Mouse (Mus musculus): ENCODE data around the gene Mnd1.

Gene Mnd1

DNA sequence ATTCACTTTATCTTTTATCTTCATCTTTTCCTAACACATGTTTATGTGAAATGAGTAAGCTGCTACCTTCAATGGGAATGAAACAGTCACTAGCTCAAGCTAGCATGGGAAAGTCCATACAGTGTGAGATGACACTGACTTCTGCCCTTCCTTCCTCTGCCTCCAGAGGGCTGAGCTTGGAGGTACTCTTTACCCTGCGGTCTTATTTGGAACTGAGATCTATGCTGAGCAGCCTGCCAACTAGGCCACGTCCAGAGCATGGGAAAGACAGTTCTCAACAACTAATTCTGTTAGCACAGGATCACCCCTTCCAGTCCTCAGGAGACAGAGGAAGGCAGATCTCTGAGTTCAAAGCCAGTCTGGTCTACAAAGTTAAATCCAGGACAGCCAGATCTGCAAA, 64.6 kb downstream of the Mnd1 start:
- peak; percentile 35 for DNase-seq (ENCODE audit: low spot score)

DNA sequence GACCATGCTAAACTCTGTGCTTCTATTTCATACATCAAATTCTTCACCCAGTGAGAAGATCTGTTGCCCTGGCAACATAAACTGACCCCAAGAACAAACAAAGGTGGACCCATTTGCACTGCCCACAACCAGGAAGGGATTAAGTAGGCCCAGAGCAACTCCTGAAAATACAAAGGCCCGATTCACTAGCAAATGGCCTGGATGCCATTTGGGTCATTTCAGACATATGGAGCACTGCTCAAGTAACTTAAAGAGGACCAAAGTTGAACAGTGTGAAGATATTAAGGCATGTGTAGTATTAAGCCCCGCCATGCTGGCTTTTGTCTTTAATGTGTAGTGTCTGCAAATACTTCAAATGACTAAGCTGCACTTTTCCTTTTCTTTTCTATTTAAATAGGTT, 68.7 kb downstream of the Mnd1 start:
- no peak for DNase-seq (ENCODE audit: low spot score)

DNA sequence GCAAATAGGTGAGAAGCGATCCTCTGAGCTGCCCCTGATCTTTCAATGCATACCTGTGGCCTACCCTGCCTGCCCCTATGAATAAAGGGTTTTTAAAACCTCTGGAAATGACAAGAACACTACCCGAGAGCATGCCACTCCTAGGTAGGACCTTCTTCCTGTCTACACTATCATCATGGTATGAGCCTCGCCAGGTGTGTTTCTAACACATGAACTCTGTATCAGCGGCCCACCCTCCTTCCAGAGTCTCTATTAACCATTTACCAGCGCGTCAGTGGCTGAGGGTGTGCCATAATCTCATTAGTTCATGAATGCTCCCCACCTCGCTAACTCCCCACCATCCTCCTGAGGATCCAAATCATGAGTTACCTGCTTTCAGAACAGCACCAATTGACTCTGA, 69.2 kb downstream of the Mnd1 start:
- no peak for DNase-seq (ENCODE audit: low spot score)

DNA sequence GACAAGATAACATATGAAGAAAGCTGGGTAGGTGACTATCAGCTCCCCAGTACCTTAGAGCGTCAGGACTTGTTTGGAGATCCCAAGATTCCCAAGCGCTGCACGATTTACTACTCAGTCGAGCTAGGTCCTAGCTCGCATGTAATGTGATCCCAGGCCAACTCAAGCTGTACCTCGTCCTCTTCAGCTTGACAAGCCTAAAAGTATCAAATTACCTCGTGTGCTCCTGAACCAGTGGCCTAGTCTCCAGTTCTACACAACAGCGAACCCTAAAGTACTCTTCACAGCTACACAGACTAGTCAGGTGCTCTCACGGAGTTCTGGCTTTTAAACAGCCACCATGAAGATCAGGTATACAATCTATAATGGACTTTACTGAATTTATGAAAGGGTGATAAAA, 70.2 kb downstream of the Mnd1 start:
- DNase-seq (ENCODE audit: low spot score): no peak

DNA sequence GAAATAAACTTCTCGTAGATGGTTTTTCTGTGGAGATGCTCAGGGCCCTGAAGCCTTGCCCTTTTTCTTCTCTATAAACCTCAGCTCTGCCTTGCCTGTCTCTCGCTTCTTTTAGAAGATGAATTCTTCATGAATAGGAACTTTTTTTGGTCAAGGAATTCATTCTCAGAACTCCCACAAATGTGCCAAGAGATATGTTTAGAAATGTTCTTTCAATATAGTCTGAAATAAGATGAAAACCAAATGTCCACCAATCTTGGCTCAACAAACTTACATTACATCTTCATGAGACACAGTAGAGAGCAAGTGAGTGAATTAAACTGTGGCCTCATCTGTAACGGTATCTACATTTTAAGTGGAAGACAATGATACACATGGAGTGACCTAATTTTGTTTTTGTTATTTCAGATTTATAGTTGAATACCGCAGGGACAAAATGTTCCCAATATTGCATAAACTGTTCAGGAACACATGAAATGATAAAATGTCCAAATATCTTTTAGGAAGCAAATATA, 74.3 kb downstream of the Mnd1 start:
- DNase-seq (ENCODE audit: low spot score): no peak

DNA sequence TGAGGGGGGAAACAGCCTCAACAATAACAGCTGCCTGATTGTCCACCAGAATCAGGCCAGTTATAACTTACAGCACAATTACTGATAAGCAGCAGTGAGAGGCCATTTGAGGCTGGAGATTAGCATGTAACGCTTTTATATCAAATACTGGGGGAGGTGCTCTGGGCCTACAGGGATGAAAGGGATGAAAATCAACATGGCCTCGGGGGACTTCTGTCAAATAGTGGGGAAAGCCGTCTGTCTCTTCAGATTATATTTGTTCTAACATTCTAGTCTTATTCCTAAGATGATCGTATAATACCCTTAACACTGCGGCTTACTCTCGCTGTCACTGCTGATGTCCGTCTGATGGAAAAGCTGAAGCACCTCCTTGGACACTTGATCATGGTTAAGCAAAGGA, 75.5 kb downstream of the Mnd1 start:
- no peak for DNase-seq (ENCODE audit: low spot score)

DNA sequence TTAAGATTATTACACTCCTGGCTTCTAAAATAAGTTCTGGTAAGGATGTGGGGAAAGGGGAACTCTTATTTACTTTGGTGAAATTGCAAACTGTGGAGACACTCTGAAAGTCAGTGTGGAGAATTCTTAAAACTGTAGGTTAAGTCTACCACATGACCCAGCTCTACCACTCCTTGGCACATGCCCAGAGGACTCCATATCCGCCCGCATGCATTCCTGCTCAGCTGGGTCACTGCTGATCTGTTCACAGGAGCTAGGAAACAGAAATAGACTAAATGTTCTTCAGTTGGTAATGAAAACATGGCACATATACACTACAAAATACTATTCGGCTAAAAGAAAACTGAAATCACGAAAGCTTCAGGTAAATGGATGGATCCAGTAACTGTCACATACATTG, 78.1 kb downstream of the Mnd1 start:
- DNase-seq (ENCODE audit: low spot score): no peak

DNA sequence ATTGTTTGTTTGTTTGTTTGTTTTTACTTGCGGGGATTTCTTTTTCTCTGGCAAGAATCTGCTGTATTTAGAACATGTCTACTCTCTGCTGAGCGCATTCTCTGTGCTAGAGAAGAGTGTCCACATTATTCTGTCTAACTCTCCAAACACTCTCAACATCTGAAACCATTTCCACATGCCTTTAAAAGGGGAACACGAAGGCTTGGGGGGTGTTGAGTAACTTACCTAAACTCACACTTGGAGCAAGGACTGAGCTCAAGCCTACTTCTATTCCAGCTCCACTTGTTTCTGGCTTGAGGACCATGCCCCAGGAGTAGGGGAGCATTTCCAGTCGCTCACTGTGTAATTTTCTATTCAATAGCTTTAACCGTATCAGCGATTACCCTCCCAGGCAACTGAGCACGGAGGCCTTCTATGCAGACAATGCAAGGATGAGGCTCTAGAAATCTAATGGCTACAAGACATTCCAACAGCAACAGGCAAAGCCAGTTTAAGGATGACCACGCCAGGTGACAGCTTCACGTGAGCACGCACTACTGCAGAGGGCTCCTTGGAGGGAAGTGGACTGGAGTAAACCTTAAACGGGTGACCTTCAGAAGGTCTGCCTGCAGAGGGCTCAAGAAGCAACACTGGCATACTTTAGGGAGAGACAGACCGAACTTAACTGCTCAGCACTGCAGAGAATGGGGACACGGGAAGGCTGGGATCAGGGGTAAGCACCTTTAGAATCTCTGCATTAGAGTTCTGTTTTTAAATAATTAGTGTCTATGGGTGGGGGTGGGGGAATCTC, 78.8 kb downstream of the Mnd1 start:
- DNase-seq (ENCODE audit: low spot score): no peak

DNA sequence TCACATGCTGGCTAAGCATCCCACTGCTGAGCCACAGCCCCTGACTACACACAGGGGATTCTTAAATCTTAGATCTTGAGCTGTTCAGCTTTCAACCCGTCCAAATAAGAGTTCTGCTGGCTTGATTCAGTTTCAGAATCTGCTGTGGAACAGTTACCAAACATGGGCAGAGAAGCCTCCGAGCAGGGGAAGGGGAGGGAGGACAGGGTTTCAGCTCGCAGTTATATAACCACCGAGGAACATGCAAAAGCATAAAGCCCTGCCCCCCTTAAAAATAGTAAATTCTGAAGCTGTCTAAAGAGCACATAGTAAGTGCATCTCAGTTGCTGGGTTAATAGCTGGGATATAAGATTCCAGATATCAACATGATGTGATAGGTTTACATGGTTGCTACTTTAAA, 80.1 kb downstream of the Mnd1 start:
- peak; percentile 42 for DNase-seq (ENCODE audit: low spot score)

DNA sequence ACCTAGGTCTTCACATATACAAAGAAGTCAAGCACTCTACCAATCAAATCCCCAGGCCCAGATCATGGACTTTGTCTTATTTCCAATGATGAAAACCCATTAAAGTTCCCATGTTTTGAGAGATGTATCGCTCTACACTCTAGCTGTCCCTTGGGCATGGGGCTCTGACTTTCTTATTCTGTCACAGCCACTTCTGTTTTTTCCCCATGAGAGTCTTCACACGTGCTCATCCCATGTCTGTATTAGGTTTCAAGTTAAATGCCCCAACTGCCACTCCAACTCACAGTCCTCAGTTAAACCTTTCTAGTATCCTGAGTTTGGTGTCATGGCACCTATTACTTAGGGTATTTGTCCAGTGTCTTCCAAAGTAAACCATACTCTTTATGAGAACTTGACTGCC, 80.8 kb downstream of the Mnd1 start:
- DNase-seq (ENCODE audit: low spot score): no peak

DNA sequence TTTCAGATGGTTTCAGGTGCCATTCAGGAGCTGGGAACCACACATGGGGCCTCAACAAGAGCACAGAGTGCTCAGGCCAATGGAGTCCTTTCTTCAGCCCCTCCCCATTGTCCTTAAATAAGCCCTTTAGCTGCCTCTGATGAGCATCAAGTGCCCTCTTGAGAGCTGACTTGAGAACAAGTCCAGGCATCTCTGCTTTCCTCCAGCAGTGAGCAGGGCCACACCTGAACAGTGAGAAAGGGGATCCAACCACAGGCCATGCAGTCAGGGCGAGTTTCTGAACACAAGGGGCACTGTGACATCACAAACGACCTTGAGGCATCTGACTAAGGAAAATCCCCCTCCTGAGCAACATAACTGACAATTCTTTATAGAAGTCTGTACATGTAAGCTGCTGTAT, 83.9 kb downstream of the Mnd1 start:
- DNase-seq (ENCODE audit: low spot score): peak; percentile 7

DNA sequence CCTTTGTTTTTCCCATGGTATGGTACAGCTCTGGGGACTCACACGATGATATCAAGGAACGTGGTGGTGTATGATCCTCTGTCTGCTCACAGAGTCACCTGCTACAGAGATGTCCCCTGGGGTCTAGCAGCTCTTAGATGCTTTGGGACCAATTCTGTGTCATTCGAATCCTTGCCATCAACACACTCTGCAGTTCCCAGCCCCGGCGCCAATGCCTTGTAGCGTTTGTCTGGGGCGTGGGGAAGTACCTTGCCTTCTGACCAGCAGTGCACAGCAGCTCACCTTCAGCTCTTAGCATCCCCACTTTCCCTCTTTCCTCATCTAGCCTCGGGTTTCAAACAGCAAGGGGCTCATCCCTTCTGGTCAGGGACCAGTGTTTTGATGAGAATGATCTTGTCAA, 84.8 kb downstream of the Mnd1 start:
- no peak for DNase-seq (ENCODE audit: low spot score)

DNA sequence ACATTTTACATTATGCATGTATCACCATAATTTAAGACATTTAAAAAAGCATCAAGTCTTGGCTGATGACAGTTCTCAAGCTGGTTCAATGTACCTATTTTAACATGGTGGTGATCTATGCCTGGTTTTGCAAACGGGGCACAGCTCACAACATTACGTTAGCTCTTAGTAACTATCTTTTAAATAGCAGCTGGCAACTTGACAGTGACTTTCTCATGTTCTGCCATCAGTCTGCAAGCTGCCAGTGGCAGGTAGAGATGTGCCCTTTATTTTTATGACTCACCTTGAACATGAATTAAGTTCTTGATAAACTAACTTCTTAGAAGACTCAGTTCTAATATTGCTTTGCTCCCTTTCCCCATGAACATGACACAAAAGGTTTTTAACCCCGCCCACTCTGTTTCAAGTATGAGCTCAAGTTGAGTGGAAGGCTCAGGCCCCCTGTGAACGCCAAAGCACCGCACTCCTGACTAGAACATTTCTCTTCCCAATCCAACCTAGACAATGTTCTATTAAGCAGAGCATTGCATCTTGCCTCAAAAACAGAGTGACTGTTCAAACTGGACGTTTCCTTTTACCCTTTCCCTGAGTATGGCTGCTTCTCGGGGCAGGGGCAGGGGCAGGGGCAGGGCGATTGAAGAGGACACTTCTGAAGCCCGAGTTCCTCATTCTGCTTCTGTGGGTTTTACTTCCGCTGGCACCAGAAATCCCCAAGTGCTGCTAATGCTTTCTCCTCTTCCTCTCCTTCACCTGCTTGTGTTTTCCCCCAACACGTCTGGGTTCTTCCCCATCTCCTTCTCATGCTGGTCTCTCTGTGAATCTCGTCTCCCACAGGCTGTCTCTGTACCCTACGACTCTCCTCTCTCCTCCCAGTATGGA, 86.5 kb downstream of the Mnd1 start:
- peak; percentile 31 for DNase-seq (ENCODE audit: low spot score)

DNA sequence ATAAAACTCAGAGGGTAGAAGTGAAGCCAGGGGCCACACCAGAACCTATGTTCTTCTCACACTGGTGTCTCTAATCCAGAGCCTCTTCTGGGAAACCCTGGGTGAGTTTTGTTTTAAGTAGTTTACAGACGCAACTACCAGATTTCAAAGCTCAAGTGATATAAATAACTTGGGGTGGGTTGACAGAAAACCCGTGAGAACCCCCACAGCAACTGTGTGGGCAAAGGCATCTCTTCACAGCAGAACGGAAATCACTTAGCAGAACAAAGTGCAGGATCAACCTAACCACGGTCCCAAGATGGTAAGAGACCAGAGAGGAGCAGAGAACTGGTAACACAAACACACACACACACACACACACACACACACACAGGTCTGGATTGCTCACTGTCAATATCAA, 89.8 kb downstream of the Mnd1 start:
- peak; percentile 83 for DNase-seq (ENCODE audit: low spot score)

DNA sequence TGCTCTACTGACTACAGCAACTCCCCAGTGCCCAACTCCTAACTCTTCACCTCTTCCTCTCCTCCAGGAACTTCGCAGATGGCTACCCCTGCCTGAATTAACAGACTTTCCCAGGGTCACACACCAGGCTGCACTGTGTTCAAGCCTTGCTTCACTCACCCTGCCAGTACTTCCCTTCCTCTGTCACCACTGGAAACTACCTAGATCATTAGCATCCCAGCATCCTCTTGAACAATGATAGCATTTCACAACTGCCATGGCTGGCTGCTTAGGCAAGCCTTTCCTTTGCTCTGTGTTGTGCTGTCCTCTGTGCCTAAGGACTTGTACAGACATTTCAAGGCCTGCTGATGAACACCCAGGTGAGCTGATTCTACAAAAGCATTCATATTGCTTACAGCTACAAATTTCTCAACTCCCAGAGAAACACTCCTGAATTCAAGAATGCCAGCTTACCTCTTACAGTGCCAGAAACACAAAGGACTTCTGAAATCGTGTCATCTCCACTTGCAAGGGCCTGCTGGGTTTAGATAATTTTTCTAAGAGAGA, 92.1 kb downstream of the Mnd1 start:
- DNase-seq (ENCODE audit: low spot score): no peak

DNA sequence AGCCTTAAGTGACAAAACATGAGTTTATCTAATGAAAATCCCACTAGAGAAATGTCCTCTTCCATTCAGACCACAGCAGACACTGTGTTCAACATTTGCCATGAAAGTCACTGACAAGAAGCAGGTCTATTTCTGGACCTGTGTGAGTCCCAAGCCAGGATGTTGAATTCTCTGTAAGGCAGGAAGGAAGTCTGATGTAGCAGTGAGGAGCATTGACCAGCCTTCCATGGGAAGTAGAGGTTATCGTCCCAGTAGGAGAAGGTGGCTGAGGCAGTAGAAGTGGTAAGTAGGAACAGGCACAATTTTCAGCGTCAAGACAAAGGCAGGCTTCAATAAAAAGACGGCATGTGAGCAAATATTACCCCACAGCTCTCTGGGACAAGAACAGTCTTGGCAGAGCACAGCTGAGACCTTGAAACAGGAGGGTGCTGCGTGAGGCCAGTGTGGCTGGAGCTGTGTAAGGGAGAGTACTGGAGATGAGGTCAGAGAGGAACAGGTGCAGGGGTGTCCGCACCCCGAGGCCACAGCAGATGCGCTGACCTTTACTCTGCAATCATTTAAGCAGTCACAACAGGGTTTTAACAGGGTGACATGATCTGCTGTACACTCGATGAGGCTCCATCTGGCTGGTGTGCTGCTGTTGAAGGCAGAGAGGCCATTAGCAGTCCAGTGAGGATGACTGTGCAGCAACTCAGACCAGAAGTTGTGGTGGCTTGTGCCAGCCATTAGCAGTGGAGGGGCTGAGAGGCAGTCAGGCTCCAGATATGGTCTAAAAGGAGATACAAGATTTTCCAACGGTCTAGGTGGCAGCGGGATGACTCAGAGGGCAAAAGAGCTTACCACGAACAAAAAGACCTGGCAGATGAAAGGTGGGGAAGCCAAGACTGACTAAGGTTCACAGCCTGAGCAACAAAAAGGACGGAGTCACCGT, 93.8 kb downstream of the Mnd1 start:
- no peak for DNase-seq (ENCODE audit: low spot score)

DNA sequence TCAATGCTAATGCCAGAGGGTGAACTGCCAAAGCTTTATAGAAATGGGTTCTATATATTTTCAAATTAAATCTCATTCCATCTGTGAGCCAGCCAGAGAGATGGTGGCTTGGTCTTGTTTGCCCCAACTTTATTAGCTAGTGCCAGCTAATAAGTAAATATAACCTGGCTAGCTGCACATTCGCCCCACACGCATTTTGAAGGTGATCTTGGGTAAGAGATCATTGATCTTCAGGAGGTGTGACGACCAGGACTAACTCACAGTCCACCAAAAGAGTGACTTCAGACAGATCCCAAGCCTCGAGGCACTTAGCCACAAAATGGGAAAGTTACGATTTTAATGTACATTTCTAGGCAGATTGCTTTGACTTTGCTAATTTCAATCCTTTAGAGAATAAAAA, 94.6 kb downstream of the Mnd1 start:
- no peak for DNase-seq (ENCODE audit: low spot score)

DNA sequence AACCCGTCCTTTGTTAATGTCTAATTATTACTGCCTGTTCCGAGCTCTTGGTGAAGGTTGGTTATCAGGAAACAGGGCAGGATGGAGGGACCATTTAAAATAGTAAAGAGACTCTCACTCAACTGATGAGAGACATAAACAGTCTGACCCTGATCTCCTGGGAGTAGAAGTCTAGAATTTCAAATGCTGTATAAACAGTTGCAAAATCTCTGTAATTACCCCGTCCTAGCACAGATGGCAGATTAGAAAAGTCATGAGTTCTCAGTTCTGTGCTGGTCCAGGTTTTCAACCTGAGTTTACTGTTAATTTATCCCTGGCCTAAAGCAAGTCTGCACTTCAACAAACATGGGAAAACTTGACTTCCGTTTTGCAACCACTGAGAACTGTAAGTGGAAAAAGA, 95.5 kb downstream of the Mnd1 start:
- DNase-seq (ENCODE audit: low spot score): no peak

DNA sequence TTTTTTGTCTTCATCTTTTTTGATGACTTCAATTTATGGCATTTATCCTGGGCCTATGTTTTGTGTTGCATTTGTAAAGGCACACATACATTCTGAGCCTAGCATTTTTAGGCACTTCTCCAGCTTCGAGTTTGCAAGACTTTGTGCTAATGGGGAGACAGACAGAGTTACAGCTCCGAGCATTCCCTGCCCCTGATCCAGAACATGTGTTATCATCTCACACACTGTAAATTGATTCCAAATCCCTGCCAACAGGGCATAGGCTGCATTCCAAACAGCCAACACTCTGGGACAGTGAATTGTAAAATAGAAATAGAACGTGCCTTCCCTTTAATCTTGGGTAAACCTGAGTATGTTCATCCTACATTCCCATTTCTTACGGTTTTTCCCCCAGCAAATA, 95.9 kb downstream of the Mnd1 start:
- no peak for DNase-seq (ENCODE audit: low spot score)

DNA sequence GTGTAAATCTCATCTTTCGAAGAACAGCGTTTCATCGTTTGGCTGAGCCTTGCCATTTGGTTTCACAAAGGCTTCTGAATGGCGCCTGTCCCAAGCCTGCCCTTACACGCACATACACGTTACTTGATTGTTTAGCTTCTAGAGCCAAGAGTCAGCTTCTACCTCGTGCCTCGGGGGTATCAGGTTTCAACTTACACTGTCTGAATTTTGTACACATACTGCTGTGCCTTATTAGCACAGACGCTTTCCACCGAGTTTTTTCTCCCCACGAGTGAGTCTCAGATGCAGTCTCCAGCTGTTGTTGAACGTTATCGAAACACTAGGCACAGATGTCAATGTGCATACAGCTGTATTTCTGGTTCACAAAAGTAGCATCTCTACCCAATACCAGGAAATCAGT, 96.3 kb downstream of the Mnd1 start:
- DNase-seq (ENCODE audit: low spot score): no peak

DNA sequence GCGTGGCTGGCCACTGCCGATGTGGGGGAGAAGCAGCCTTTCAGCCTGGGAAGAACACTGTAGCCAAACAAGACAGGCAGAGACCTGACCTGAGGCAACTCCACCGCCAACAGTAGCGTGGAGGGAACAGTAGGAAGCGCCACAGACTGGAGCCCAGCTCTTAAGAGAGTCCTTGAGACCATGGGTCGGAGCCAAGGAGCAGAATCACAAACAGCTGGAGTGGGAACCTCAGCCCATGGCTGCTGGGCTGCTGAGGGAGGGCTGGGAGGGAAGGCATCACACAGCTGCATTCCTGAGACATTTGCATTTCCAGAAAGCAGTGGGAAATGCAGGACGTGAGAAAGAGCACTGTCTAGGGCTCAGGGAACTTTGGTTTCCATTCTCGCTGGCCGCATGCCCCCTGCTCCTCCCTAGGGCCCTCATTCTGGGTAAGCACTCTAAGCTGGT, 106.8 kb downstream of the Mnd1 start:
- DNase-seq (ENCODE audit: low spot score): no peak

DNA sequence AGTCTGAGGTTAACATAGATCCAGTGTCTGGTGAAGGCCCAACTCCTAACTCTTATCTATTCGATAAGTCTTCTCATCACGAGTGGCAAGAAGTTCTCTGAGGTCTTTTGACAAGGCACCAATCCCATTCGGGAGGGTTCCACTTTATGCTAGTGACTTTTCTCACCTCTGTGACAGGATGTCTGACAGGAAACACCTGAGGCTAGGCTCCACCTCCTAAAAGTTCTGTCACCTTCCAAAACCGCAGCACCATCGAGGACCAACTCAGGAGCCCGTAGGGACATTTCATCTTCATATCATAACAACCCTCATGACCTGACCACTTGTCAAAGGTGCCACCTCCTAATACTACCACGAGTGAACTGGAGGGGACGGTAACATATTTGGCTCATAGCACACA, 109.4 kb downstream of the Mnd1 start:
- peak; percentile 64 for DNase-seq (ENCODE audit: low spot score)
